Mouse (Mus musculus): ENCODE data around the gene Hoxb5.

DNA sequence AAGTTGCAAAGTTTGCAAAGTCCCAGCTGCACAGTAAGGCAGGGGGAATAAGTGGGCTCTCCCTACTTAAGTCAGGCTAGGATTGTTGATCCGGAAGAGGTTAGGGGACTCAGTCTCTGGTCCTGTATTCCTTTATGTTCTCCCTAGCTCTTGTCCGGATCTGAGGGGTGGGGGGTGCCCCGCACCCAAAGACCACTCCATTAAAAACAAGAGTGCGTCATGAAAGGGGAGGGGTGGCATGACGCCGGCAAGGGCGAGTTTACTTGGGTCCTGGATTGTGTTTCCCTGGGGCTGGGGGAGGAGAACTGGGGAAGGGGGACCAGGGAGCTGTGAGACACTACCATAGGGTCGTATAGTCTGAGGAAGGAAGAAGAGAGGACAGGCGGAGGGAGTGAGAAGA lies 3.4 kb upstream of the Hoxb5 start:
- TF ChIP-seq CTCF (IDR thresholded peaks at IDR 0.05; ENCODE audit: control insufficient read depth, insufficient read depth, low read length), result no peak
- TF ChIP-seq POLR2A (IDR thresholded peaks at IDR 0.05; ENCODE audit: borderline replicate concordance, control insufficient read depth, low read depth, low read length), result no peak

All from bone marrow, adult 2 months (tissue).